Mouse (Mus musculus) olfactory bulb, adult 2 months (tissue): ENCODE measurements at regions not wholly inside any gene's neighbourhood (a gene's known extent, or its start where the extent isn't known, plus 50 kb on each side); places are given as distances from the start of the nearest gene placed in this dataset.

Experiments used
- H3K27ac ChIP-seq: fragments of 200-500 bp; 2 replicates; pipeline ENCODE4 v1.5.1; 2012; ENCODE audit warnings: low read depth, low read length; ENCODE audit not compliant: insufficient read depth
- H3K4me1 ChIP-seq: fragments of 200-500 bp; 2 replicates; pipeline ENCODE4 v1.6.1; 2012; ENCODE audit warnings: low read length; ENCODE audit not compliant: control insufficient read depth, insufficient read depth
- H3K4me3 ChIP-seq: fragments of 200-500 bp; 2 replicates; pipeline ENCODE4 v1.5.1; 2012; ENCODE audit warnings: mild to moderate bottlenecking, low read depth, low read length, moderate library complexity; ENCODE audit not compliant: insufficient read depth
- CTCF ChIP-seq: fragments of 200-500 bp; IDR thresholded peaks from 2 replicates; pipeline ENCODE4 v1.5.1; 2012; ENCODE audit warnings: low read depth, mild to moderate bottlenecking, low read length, moderate library complexity; ENCODE audit not compliant: insufficient read depth
- POLR2A ChIP-seq: fragments of 200-500 bp; IDR thresholded peaks from 2 replicates; pipeline ENCODE4 v1.6.1; 2012; ENCODE audit warnings: mild to moderate bottlenecking, low read depth, low read length, moderate library complexity; ENCODE audit not compliant: insufficient read depth
- WGBS: fragments of 180-500 bp; shearing (Covaris S2); methylation state at CpG from one replicate; pipeline ENCODE4 v1.1.7; 2018; 5-methylcytosine and 5-hydroxymethylcytosine counted together

DNA sequence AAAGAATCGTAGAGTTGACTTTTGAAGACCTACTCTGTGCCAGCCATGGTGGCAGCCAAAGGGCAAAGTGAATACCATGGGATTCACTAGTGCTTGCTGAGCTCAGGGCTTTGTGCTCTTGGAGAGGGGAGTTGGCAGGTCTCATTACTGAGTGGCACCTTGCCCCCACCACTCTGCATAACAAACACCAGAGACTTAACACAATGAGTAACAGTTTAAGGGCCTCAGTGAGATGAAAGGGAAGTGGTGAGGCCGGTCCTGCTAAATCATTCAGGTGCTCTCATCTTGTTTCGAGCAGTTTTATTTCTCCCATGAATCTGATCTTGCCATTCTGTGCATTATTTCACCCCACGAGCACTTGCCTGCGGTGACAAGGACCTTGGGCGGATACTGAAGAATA is 80.1 kb upstream of the Sorcs3 start:
- peaks cover 14% of the 10 kb centered on the region for H3K4me1 ChIP-seq
- no peak overlapping the region for H3K4me3 ChIP-seq
- H3K27ac ChIP-seq, result no peak overlapping the region
- TF ChIP-seq POLR2A (no peak), CTCF (no peak)
- WGBS, result 93% methylated on average over 6 of the region's 6 CpGs

DNA sequence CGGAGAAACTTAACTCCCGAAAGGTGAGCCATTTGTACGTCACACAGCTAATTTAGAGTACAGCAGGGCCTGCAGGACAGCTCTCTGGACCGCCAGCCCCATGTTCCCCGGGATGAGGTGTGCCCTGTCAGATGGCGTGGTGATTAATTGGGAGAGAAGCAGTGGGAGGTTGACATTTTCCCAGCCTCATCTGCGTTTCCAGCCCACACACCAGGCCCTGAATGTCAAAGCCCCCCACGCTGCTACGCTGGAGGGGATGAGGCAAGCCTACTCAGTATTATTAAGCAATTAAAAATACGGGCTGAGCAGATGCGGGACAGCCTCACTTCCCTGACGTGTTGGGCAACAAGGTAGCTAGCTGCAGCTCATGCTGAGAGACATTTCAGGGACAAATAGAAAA is 77.7 kb upstream of the Sorcs3 start:
- TF ChIP-seq POLR2A (no peak), CTCF (no peak)
- Histone ChIP-seq H3K4me1 (peaks cover 14% of the 10 kb centered on the region), H3K27ac (no peak overlapping the region), H3K4me3 (no peak overlapping the region)
- 32% methylated on average over 12 of the region's 12 CpGs for WGBS

DNA sequence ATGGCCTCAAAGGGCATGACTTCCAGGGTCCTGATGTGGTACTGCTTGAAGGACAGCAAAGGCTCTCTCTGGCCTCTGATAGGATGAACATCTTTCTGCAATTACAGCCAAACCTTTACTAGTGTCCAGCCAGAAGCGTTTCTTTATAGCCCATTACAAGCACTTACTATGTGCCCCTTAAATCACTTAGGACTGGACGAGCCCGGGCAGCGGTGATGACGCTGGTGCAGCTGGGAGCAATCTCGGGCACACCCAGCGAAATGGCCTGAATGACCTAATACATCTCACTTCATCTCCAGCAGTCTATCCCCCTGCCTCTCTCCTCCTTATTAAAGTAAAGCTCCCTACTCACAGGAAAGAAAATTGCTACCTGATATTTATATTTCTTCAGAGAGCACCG is 69.6 kb upstream of the Sorcs3 start:
- TF ChIP-seq POLR2A (no peak), CTCF (no peak)
- Histone ChIP-seq H3K27ac (no peak overlapping the region), H3K4me3 (no peak overlapping the region), H3K4me1 (no peaks in the 10 kb centered on the region)
- WGBS, result 94% methylated on average over 8 of the region's 8 CpGs

DNA sequence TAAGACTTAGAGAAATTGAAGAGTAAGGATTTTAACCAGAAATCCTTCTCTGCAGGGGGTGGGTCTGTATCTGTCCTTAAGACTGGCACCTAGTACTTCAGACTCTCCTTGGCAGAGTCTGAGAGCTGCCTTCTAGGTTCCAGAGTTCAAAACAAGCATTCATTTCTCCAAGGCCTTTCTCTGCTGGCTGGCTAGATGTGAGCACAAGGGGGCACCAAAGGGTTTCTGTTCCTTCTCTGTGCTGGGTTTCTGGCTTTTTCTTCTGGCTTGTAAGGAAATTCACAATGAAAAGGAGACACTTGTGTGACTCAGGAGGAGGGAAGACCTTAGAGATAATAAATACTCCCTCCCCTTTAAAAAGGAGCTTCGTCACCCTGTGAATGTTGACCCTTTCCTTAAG is 61.7 kb upstream of the Sorcs3 start:
- WGBS, result 4% methylated on average over 1 of the region's 1 CpGs
- TF ChIP-seq POLR2A, result no peak
- TF ChIP-seq CTCF, result no peak
- Histone ChIP-seq H3K4me1 (no peaks in the 10 kb centered on the region), H3K27ac (no peak overlapping the region), H3K4me3 (no peak overlapping the region)
